Mouse (Mus musculus): ENCODE results near the gene Rcor2. TPM values are rescaled to one million over a fixed set of nuclear protein-coding genes. Genes with fewer than 3 reads are reported as not detected.

Gene Rcor2
- total RNA-seq, 1 experiment, result 161 TPM

- Histone ChIP-seq H3K36me3 (ENCODE audit: control insufficient read depth, insufficient read depth, low read length, poor library complexity, severe bottlenecking) (peaks cover 26% of the 10 kb centered on the region), H3K4me3 (ENCODE audit: insufficient read depth in 1 of 2, low read depth in 1 of 2, low read length in 2 of 2, poor library complexity in 1 of 2, severe bottlenecking in 1 of 2) (no peak overlapping the region), H3K27ac (ENCODE audit: insufficient read depth, low read depth, low read length, poor library complexity, severe bottlenecking) (no peak overlapping the region), H3K4me1 (ENCODE audit: control insufficient read depth in 2 of 2, insufficient read depth in 2 of 2, low read length in 2 of 2, poor library complexity in 1 of 2) (peaks cover 0 to 3% of the 10 kb centered on the region in 2 experiments; a peak in 1 of 4 replicates), H3K9ac (ENCODE audit: insufficient read depth, low read depth, low read length, poor library complexity, severe bottlenecking) (no peak overlapping the region), H3K9me3 (ENCODE audit: control insufficient read depth, insufficient read depth, low read depth, low read length) (no peaks in the 10 kb centered on the region)
- TF ChIP-seq ZC3H11A (IDR thresholded peaks at IDR 0.05; ENCODE audit: borderline replicate concordance, low read depth, low read length) (no peak), HCFC1 (IDR thresholded peaks at IDR 0.05; ENCODE audit: borderline replicate concordance, insufficient read depth, low read length) (no peak), ZNF384 (IDR thresholded peaks at IDR 0.05; ENCODE audit: low read depth, low read length) (no peak), CHD2 (IDR thresholded peaks at IDR 0.05; ENCODE audit: low read depth, low read length) (no peak), MAFK (IDR thresholded peaks at IDR 0.05; ENCODE audit: insufficient read depth, low read depth, low read length) (no peak)
- no peak for DNase-seq (ENCODE audit: low read depth, low spot score)
- in situ Hi-C loops (cut with MboI; ENCODE audit: low sequenced_read_pairs in 2 of 2, unreplicated experiment in 2 of 2), result no loop called here
Measured at GRCm38 (mm10) chr19:7224253-7224652, 42.9 kb upstream of the Rcor2 start.

GRCm38 (mm10) chr19:7225096-7225690 is 41.9 kb upstream of the Rcor2 start:
- 0 out of 2 replicates have a peak overlapping the region, but pooled peaks have one; percentile 1 for H3K9ac ChIP-seq (ENCODE audit: insufficient read depth, low read depth, low read length, poor library complexity, severe bottlenecking)
- H3K36me3 ChIP-seq (ENCODE audit: control insufficient read depth, insufficient read depth, low read length, poor library complexity, severe bottlenecking), result peaks cover 36% of the 10 kb centered on the region

GRCm38 (mm10) chr19:7226511-7226914 is 40.6 kb upstream of the Rcor2 start:
- peaks cover 42% of the 10 kb centered on the region for H3K36me3 ChIP-seq (ENCODE audit: control insufficient read depth, insufficient read depth, low read length, poor library complexity, severe bottlenecking)
- no peaks in the 10 kb centered on the region for H3K9me3 ChIP-seq (ENCODE audit: control insufficient read depth, insufficient read depth, low read depth, low read length)
- in situ Hi-C loops (cut with MboI; ENCODE audit: low sequenced_read_pairs in 2 of 2, unreplicated experiment in 2 of 2), result no loop called here
- TF ChIP-seq CHD2 (IDR thresholded peaks at IDR 0.05; ENCODE audit: low read depth, low read length) (no peak), MAFK (IDR thresholded peaks at IDR 0.05; ENCODE audit: insufficient read depth, low read depth, low read length) (no peak), HCFC1 (IDR thresholded peaks at IDR 0.05; ENCODE audit: borderline replicate concordance, insufficient read depth, low read length) (no peak), ZC3H11A (IDR thresholded peaks at IDR 0.05; ENCODE audit: borderline replicate concordance, low read depth, low read length) (no peak), ZNF384 (IDR thresholded peaks at IDR 0.05; ENCODE audit: low read depth, low read length) (no peak)
- no peak overlapping the region for H3K4me3 ChIP-seq (ENCODE audit: insufficient read depth in 1 of 2, low read depth in 1 of 2, low read length in 2 of 2, poor library complexity in 1 of 2, severe bottlenecking in 1 of 2)
- H3K4me1 ChIP-seq (ENCODE audit: control insufficient read depth in 2 of 2, insufficient read depth in 2 of 2, low read length in 2 of 2, poor library complexity in 1 of 2), result peaks cover 0 to 3% of the 10 kb centered on the region in 2 experiments; a peak in 1 of 4 replicates
- no peak overlapping the region for H3K9ac ChIP-seq (ENCODE audit: insufficient read depth, low read depth, low read length, poor library complexity, severe bottlenecking)
- no peak for DNase-seq (ENCODE audit: low read depth, low spot score)
- no peak overlapping the region for H3K27ac ChIP-seq (ENCODE audit: insufficient read depth, low read depth, low read length, poor library complexity, severe bottlenecking)

More at GRCm38 (mm10) chr19:7225096-7225690, 41.9 kb upstream of the Rcor2 start:
- TF ChIP-seq HCFC1 (IDR thresholded peaks at IDR 0.05; ENCODE audit: borderline replicate concordance, insufficient read depth, low read length) (no peak), MAFK (IDR thresholded peaks at IDR 0.05; ENCODE audit: insufficient read depth, low read depth, low read length) (no peak), ZC3H11A (IDR thresholded peaks at IDR 0.05; ENCODE audit: borderline replicate concordance, low read depth, low read length) (no peak), CHD2 (IDR thresholded peaks at IDR 0.05; ENCODE audit: low read depth, low read length) (no peak), ZNF384 (IDR thresholded peaks at IDR 0.05; ENCODE audit: low read depth, low read length) (no peak)
- in situ Hi-C loops (cut with MboI; ENCODE audit: low sequenced_read_pairs in 2 of 2, unreplicated experiment in 2 of 2), result no loop called here
- Histone ChIP-seq H3K4me1 (ENCODE audit: control insufficient read depth in 2 of 2, insufficient read depth in 2 of 2, low read length in 2 of 2, poor library complexity in 1 of 2) (peaks cover 0 to 3% of the 10 kb centered on the region in 2 experiments; a peak in 1 of 4 replicates), H3K9me3 (ENCODE audit: control insufficient read depth, insufficient read depth, low read depth, low read length) (no peaks in the 10 kb centered on the region), H3K4me3 (ENCODE audit: insufficient read depth in 1 of 2, low read depth in 1 of 2, low read length in 2 of 2, poor library complexity in 1 of 2, severe bottlenecking in 1 of 2) (no peak overlapping the region), H3K27ac (ENCODE audit: insufficient read depth, low read depth, low read length, poor library complexity, severe bottlenecking) (0 out of 2 replicates have a peak overlapping the region, but pooled peaks have one; percentile 5)
- DNase-seq (ENCODE audit: low read depth, low spot score), result no peak

- DNase-seq (ENCODE audit: low read depth, low spot score), result peak; percentile 75
- 0 out of 2 replicates have a peak overlapping the region, but pooled peaks have one; percentile 13 for H3K27ac ChIP-seq (ENCODE audit: insufficient read depth, low read depth, low read length, poor library complexity, severe bottlenecking)
- H3K4me1 ChIP-seq (ENCODE audit: control insufficient read depth in 2 of 2, insufficient read depth in 2 of 2, low read length in 2 of 2, poor library complexity in 1 of 2), result no peaks in the 10 kb centered on the region
- no peak overlapping the region for H3K4me3 ChIP-seq (ENCODE audit: insufficient read depth in 1 of 2, low read depth in 1 of 2, low read length in 2 of 2, poor library complexity in 1 of 2, severe bottlenecking in 1 of 2)
- TF ChIP-seq ZC3H11A (IDR thresholded peaks at IDR 0.05; ENCODE audit: borderline replicate concordance, low read depth, low read length) (peak; percentile 44; the same call in 1 of the 2 replicates), MAFK (IDR thresholded peaks at IDR 0.05; ENCODE audit: insufficient read depth, low read depth, low read length) (no peak), CHD2 (IDR thresholded peaks at IDR 0.05; ENCODE audit: low read depth, low read length) (no peak), ZNF384 (IDR thresholded peaks at IDR 0.05; ENCODE audit: low read depth, low read length) (peak; percentile 74; the same call in 1 of the 2 replicates), HCFC1 (IDR thresholded peaks at IDR 0.05; ENCODE audit: borderline replicate concordance, insufficient read depth, low read length) (no peak)
- in situ Hi-C loops (cut with MboI; ENCODE audit: low sequenced_read_pairs in 2 of 2, unreplicated experiment in 2 of 2), result no loop called here
- no peak overlapping the region for H3K9ac ChIP-seq (ENCODE audit: insufficient read depth, low read depth, low read length, poor library complexity, severe bottlenecking)
- H3K9me3 ChIP-seq (ENCODE audit: control insufficient read depth, insufficient read depth, low read depth, low read length), result no peaks in the 10 kb centered on the region
- peaks cover 43% of the 10 kb centered on the region for H3K36me3 ChIP-seq (ENCODE audit: control insufficient read depth, insufficient read depth, low read length, poor library complexity, severe bottlenecking)
Measured at GRCm38 (mm10) chr19:7234537-7235221, 32.4 kb upstream of the Rcor2 start.

Measured in ES-E14 (cell line).